Comparison of ENCODE assay signal across 8 mouse cellular contexts in the genomic region with DNA sequence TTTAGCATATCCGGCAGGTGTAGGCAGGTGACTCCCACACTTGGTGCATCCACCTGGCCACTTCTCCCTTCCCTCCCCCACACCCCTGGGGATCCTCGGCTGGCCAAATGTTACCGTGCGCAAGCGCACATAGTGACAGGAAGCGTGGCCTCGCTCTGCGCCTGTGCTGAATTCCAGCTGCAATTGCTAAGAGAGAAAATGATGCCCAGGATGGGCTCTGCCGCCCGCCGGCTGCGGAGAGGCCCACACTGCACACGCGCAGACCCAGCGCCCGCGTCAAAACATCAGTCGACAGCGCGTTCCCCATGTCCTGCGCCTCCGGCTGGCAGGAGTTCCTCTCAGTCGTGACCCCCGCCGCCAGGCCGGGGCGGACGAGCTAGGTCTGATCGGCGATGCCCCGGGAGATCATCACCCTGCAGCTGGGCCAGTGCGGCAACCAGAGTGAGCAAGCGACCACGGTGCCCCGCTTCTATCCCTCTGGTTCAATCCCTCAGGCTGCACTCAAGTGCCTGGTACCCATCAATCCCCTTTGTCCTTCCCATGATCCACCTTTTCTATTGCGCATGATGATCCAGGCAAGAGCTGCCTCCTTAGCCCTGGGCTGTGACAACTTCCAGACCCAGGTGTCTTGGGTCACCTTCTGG. TPM values are rescaled to one million over a fixed set of nuclear protein-coding genes. Genes with fewer than 3 reads are reported as not detected.
A peak's percentile ranks its signal among the peaks of the same experiment; 100 is the strongest.
DNase-seq lines count a peak whose midpoint lies in the region; ATAC-seq lines count a peak whose summit lies in the region.

Gene Tubg2, plus strand, starts transcription at position 180 of the 644 bp plus-strand sequence.

- no peaks in the 10 kb centered on the region for H3K9me3 ChIP-seq in midbrain, embryonic 11.5 days (ENCODE audit: control insufficient read depth, low read length)

- 2% methylated on average over 36 of the region's 36 CpGs for WGBS in midbrain, embryonic 11.5 days

- peak within 1 kb of the TSS; percentile 31 for H3K4me3 ChIP-seq in midbrain, embryonic 11.5 days (ENCODE audit: low read depth, low read length)

- intact Hi-C loops in left cerebral cortex, postnatal 25 days (cut with DNase I), result no loop called here

- H3K9ac ChIP-seq in midbrain, embryonic 11.5 days (ENCODE audit: low read length), result peak within 1 kb of the TSS; percentile 63

- H3K4me2 ChIP-seq in midbrain, embryonic 11.5 days, result peak within 1 kb of the TSS; percentile 64

- peak; percentile 58 for DNase-seq in gastrocnemius, postnatal 10 days
- DNase-seq in gastrocnemius, adult 8-10 months (ENCODE audit: low spot score in 2 of 2), result no peak
- DNase-seq in cerebellum, adult 8-10 months, result peak; percentile 78
- peak; percentile 77 to 86 for DNase-seq in frontal cortex, adult 2 months (ENCODE audit: extremely low spot score in 1 of 2, low spot score in 1 of 2)
- DNase-seq in induced T-regulatory cell, adult 2 months (ENCODE audit: low read depth), result peak; percentile 65
- DNase-seq in left cerebral cortex, postnatal 25 days (ENCODE audit: low spot score in 2 of 2), result peak; percentile 84 to 92
- DNase-seq in midbrain, embryonic 11.5 days (ENCODE audit: low spot score, missing footprints), result peak; percentile 93
- DNase-seq in splenic B cell, adult 2 months (ENCODE audit: low read depth, low spot score), result peak; percentile 84

- no peaks in the 10 kb centered on the region for H3K36me3 ChIP-seq in midbrain, embryonic 11.5 days (ENCODE audit: control insufficient read depth, insufficient read depth, low read length)
- H3K36me3 ChIP-seq in splenic B cell, adult 2 months (ENCODE audit: control insufficient read depth, insufficient read depth, low read length, poor library complexity, severe bottlenecking), result no peaks in the 10 kb centered on the region

- peak; percentile 70 for ATAC-seq in midbrain, embryonic 11.5 days (ENCODE audit: low FRiP score)

- H3K4me1 ChIP-seq in midbrain, embryonic 11.5 days (ENCODE audit: control insufficient read depth, insufficient read depth, low read length), result peaks cover 7% of the 10 kb centered on the region; the same call in 1 of the 2 replicates

- H3K27me3 ChIP-seq in midbrain, embryonic 11.5 days (ENCODE audit: control insufficient read depth, insufficient read depth, low read length), result peaks cover 4% of the 10 kb centered on the region
- no peaks in the 10 kb centered on the region for H3K27me3 ChIP-seq in splenic B cell, adult 2 months (ENCODE audit: control insufficient read depth, insufficient read depth, low read length, poor library complexity, severe bottlenecking)

- H3K27ac ChIP-seq in midbrain, embryonic 11.5 days (ENCODE audit: low read depth, low read length), result peak within 1 kb of the TSS; percentile 54; the same call in 1 of the 2 replicates

RNA-seq across cellular contexts. Expression of gene Tubg2, which starts in this region (rescaled TPM):
- 1 to 10 TPM; 5.5 to 6.3 TPM for total RNA-seq in gastrocnemius, postnatal 10 days (2021)
- total RNA-seq in gastrocnemius, adult 8-10 months (2022), result 1 to 10 TPM; 2.9 to 3.6 (median 3.2) TPM
- polyA plus RNA-seq in frontal cortex, adult 2 months (2012; rRNA removed), result 56.4 and 58.0 TPM in 2 replicates
- total RNA-seq in left cerebral cortex, postnatal 25 days (2021), result 10 to 100 TPM; 47.5 to 48.6 TPM
- 3.4 and 5.1 TPM in 2 replicates for polyA plus RNA-seq in midbrain, embryonic 11.5 days (2014; fragmentation: Nextera tagmentation; extraction: Ambion mirVana)

Comparison
In these comparisons a context has a peak if more than half of its experiments do, and no peak if none do; other contexts are left out.
1. RNA of gene Tubg2 (total RNA-seq): 47.5 to 48.6 TPM in left cerebral cortex, postnatal 25 days; 5.5 to 6.3 TPM in gastrocnemius, postnatal 10 days and 2.9 to 3.6 TPM in gastrocnemius, adult 8-10 months; every median in the first group is over 4 times any median in the second.
2. DNase-seq: peak in gastrocnemius, postnatal 10 days (single experiment), cerebellum, adult 8-10 months (single experiment), frontal cortex, adult 2 months (2 of 2), induced T-regulatory cell, adult 2 months (single experiment), left cerebral cortex, postnatal 25 days (2 of 2), midbrain, embryonic 11.5 days (single experiment) and splenic B cell, adult 2 months (single experiment); none in gastrocnemius, adult 8-10 months (0 of 2).